Mouse (Mus musculus): ENCODE results near the gene Srgap1. TPM values are rescaled to one million over a fixed set of nuclear protein-coding genes. Genes with fewer than 3 reads are reported as not detected.

The Srgap1 gene
- total RNA-seq, 4 experiments from 2014 or later = 10.9 to 14.3 (median 13.1) TPM

DNA sequence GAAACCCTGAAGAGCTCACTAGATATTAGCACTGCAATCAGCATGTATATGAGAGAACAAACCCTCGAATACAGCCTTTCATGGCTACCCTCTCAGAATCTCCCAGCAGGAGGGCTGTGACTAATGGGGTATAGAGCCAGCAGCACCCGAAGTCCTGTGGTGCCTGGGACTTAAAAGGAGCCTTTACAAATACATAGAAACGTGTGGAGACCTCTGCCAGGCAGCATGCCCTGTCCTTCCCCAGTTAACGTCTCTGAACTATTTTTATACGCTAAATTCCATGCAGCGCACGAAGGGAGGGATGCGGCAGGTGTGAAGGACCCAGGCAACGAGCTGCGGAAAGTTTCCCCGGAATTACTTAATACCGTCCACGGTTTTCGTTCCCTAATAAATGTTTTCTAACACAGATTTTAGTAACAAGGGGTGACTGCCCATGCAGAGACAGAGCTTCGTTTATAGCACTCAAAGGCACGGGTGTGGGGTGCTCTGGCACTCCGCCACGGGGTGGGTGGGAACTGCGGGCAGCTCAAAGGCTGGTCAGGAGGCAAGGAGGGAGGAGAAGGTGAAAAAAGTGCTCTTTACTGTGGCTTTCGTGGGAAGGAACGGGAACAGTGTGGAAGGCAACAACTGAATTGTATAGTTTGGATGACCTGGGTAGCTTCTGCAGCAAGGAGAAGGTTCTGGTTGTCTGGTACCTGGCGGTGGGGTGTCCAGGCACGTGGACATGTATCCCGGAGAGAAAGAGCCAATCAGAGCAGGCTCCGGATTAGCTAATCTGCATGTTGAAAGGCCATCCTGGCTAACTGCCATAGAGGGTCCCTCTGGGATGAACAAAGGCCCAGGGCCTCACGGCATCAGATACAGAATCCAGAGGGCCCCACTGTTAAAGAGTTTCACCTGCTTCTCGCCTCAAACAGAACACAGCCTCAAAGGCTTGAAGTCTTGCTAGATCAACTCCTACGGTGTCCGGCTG, 216.5 kb downstream of the Srgap1 start:
- no peak for DNase-seq (ENCODE audit: low spot score in 2 of 2)

DNA sequence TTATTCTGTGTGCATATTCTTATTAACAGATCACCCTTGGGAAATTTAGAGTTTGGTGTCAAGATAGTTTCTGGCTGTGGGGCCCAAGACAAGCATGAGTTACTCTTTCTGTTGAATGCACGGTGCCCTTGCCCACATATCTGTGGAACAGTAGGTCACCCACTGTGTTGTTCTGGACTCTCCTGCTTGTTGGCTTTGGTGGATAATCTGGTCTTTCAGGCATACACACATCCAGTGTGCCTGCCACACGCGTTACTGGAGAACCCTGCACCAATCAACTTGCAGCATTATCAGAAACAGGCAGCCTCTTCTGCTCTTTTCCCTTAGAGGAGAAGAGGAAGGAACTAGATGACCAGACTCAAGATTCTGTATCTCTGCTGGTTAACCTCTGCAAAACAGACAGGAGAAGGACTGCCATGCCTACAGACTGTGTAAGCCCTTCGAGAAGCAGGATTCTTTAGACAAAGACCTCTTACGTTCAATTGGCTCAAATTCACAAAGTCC, 217.3 kb downstream of the Srgap1 start:
- DNase-seq (ENCODE audit: low spot score in 2 of 2) = no peak

DNA sequence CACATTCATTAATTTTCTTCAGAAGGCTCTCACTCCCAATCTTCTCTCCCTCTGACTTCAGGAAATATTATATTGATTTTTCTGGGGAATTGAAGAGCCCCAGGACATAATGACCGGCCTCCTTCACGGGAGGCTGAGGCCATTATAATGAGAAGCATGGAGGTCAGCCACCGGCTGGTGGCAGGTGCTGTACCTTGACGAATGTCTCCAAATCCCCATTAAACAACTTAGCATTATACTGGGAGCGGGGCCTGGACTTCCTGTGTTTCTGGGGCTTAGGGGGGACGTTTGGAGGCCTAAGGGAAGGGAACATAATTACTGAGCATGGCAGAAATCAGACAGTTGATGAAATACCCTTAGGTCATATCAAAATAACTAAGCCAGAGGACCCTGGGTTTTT, 218.1 kb downstream of the Srgap1 start:
- no peak for DNase-seq (ENCODE audit: low spot score in 2 of 2)

DNA sequence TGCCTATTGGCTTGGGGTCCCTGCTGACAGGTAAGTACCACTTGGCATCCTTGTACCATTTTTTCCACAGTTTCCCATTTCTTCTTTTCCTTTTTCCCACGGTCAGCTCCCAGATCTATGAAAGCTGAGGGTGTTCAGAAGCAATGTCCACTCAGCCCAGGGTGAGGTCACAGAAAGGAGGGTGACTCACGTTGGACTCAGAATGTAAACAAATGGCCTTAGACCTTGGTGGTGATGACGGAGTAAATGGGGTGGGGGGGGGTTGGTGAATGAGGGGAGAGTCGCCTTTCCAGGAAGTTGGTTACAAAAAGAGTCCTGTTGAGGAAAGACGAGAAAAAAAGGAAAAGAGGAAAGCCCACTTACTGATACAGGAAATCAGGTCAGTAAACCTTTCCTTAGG, 224.4 kb downstream of the Srgap1 start:
- no peak for DNase-seq (ENCODE audit: low spot score in 2 of 2)

DNA sequence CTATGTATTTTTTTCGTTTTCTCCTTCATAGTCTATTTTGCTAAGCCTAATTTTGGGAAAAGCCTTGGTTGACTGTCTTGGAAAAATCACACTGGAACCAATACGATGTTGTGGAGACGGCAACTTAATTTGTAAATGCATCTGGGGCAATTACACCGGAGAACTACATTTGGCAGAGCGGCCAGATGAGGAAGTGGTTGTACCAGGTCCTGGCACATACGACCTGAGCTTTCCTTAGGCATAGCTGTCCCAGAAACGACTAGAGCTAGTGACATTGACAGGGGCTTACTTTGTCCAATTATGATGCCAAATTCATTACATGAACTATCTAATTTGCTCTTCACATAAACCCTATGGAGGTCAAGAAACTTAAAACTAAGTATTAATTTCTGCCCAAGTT, 226.3 kb downstream of the Srgap1 start:
- no peak for DNase-seq (ENCODE audit: low spot score in 2 of 2)

DNA sequence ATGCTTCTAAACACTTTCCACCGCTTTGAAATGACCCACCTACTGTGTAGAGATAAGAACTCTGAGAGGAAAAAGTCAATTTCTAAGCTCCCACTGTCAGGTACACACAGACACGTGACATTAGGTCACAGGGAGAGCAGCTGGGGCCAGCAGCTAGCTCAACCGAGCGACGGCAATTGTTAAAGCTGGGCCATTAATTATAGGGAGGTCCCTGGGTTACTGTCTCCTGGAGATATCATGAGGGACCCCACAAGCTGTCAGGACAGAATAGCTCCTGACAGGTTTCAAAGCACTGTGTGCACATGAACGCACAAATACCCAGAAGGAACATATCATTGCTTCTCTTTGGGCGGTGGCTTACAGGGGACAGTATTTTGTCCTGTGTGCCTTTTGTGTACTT, 229.1 kb downstream of the Srgap1 start:
- no peak for DNase-seq (ENCODE audit: low spot score in 2 of 2)

DNA sequence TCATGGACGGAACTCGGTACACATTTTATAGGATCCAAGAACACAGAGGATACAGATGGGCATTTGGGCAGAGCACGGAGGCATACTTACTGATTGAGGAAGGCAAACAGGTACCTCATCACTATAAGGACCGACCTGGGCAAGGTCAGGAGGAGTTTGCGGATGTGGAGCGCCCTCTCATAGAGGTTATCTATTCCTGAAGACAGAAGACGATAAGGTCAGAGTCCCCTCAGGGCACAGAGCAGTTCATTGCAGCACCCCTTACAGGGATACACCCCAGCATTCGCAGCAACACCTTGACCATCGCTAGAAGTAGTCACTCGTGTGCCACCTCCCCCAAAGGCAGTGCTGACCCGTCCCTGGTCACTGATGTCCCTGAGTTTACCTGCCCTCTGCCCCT, 239.3 kb downstream of the Srgap1 start:
- DNase-seq (ENCODE audit: low spot score in 2 of 2) = no peak

DNA sequence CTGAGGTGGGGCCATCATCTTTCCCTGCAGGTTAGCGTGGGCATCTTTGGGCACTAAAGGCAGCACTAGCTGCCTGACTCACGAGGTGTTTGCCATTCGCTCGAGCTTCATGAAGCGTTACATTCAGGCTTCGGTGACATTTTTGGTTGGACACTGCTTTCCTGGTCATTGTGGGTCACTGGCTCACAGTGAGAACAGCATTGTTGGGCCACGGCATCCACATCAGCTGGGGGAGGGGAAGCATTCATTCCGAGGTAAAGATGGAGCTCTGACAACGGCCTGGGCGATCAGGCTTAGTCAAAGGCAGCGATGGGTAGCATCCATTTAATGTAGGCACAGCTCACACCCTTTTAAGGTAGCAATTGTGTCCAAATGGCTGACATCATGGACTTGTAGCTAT, 240.3 kb downstream of the Srgap1 start:
- DNase-seq (ENCODE audit: low spot score in 2 of 2) = no peak

DNA sequence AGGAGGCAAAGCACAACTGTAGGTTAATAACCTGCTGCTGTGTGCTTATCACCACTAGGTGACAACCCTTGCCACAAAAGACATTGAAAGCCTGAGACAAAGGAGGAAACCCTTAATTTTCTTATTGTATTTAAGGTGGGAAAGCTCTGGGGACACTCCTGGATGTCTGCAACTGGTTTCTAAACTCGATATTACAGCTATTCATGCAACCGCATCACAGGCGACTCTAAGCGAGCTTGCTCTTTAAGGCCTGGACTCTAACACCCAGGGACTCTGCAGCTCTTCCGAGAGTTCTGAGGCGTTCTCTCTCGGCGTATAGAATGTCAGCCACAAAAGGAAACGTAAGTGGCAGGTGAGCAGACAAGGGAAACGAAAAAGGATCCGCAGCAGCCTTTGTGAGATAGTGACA, 241.2 kb downstream of the Srgap1 start:
- DNase-seq (ENCODE audit: low spot score in 2 of 2) = no peak

DNA sequence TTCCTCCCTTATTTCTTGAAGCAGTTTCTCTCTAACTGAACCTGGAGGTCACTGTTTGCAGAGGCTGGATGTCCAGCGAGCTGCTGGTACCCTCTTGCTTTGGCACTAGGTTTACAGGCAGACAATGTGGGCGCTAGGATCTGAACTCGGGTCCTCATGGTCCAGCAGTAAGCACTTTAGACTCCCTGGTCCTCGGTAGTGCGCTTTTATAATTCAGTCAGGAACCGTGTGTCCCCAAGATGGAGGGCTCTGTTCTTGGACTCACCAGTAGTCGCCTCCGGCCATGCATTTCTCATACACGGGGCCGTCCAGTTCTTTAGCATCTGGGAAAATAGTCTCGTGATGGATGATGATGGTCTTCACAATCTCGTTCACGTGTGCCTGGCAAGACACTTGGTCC, 242.6 kb downstream of the Srgap1 start:
- DNase-seq (ENCODE audit: low spot score in 2 of 2) = no peak

DNA sequence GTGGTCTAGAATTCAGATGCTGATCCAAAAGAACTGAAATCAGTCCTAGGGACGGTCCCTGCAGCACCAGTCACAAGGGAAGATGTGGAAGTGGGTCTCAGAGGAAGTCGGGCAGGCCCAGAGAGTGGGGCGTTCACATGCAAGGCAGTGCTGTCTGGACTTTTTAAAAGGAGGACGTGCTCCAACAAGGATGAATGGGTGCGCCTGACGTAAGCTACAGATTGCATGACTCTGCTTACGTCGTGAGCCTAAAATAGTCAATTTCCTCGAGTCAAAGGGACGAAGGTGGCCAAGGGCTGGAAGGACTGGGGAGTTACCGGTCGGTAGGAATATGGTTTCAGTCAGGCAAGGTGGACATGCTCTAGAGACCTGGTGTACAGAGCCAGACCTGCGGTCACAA, 247.1 kb downstream of the Srgap1 start:
- DNase-seq (ENCODE audit: low spot score in 2 of 2) = no peak

DNA sequence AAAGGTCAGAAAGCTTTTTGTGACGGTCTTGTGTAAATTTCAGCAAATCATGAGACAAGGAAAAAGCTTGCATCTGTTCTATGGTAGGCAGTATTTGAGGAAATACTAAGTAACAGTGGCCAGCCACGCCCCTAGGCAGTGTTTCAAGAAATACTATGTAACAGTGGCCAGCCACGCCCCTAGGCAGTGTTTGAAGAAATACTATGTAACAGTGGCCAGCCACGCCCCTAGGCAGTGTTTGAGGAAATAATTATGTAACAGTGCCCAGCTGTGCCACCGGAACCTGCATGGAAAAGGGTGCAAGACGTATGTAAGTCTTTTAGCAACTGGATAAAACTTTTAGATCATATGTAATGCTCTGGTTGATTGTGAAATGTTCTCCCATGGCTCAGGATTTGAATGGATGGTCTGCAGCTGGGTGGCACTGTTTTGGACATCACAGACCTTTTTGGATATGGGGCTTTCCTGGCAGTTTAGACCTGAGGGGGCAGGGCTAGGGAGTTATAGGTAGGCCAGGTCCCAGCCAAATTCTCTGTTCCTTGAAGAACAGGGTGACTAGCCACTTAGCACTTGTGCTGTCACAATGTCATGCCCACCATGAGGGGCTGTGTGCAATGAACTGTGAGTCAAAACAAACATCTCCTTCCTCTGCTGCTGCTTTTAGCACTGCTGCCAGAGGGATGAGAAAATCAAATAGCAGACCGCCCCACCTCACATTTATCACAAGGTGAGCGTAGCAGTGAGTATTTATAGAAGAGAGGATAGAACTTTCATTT, 250.9 kb downstream of the Srgap1 start:
- no peak for DNase-seq (ENCODE audit: low spot score in 2 of 2)

DNA sequence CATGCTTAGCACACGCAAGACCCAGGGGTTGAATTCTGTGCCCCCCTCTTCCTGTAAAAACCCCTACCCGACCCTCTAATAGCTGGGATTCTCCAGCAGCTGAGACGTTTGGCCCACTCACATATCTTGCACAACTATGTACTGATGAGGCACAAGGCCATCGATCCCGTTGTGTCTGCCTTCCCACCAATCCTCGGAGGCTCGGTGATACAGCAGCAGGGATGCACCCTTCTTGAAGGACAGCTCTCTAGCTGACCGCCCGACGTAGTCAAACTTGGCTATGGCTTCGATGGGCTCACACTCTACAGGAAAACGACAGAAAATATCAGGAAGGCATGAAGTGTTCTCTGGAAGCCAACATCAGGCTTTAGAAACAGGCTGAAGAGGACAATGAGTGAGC, 252.6 kb downstream of the Srgap1 start:
- no peak for DNase-seq (ENCODE audit: low spot score in 2 of 2)

DNA sequence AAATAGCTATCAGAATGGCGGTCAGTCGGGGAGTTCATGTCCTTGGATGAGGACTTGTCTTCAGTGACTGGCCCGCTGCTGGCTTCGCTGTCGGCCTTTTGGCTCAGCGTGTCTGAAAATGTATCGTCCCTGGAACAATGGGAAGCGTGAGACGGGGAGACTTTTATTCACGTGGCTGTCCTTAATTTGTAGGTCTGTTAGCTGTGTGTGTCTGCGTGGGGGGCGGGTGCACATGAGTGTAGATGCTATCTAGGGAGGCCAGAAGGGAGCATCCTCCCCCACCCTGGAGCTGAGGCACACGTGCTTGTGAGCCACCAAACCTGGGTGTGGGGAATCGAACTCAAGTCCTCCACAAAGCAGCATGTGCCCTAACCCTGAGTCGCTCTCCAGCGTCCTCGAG, 254.5 kb downstream of the Srgap1 start:
- DNase-seq (ENCODE audit: low spot score in 2 of 2) = no peak

DNA sequence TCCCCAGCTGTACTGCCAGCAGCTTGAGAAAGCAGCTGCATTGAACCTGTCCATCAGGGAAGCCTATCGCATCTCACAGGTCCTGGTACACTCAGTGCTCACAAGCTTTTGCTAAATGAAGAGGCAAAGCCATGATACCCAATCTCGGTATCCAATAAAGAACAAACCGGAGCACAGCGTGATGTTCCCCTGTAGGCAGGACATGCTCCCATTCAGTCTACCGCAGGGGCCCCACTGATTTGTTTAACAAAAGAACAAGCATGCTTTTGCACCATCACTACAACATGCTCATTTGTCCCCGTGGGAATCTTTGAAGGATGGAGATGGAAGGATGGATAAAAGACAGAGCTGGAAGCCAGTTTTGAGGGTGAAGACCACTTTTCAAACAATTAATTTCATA, 257.0 kb downstream of the Srgap1 start:
- DNase-seq (ENCODE audit: low spot score in 2 of 2) = no peak

DNA sequence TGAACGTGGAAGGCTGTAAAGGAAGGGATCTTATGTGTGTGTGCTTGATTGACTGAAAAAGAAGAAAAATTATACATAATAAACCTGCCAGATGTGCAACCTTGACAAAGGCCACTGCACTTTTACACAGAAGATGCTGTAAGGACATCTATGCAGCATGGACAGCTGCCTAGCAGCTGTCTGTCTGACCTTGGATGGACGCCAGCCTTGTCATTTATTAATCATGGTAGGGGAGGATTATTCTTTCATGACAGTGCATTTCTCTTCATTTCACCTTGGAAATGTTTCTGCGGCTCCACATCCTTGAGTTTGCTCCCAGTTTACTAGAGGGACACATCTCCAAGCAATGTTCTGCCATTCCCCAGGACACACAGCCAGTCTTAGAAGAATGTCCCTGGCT, 258.6 kb downstream of the Srgap1 start:
- no peak for DNase-seq (ENCODE audit: low spot score in 2 of 2)

DNA sequence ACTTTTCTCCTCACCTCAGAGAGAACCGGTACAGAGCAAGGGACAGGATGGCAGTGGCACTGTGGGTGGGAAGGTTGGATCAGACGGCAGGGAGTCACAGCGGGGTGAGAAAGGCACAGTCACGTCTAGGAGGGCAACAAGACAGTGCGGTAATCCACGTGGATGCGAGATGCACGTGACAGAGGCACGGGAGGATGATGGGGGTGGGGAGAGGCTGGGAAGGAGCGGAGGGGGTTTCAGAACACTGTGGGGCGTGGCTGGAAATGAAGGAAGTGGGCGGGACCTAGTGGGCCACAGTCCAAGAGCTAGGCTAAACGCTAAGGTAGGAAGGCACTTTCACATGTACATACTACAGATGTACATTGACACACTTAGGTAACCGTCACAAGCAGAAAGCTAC, 266.0 kb downstream of the Srgap1 start:
- DNase-seq (ENCODE audit: low spot score in 2 of 2) = no peak

DNA sequence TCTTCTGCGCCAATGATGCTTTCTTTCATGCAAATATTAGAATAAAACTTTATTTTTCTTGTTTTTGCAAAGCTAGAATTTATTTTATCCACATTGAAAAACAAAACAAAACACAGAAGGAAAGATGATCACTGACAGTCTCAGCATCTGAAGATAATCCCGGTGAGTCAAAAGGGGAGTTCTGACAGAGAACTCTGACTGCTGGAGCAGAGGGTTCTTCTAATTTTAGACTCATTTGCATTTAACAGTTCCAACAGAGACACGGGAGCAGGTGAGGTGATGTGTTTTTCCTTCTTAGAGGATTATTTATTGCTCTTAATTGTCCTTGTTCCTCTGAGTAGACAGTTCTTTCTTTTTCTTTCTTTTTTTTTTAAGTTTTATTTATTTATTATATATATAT, 271.1 kb downstream of the Srgap1 start:
- no peak for DNase-seq (ENCODE audit: low spot score in 2 of 2)

DNA sequence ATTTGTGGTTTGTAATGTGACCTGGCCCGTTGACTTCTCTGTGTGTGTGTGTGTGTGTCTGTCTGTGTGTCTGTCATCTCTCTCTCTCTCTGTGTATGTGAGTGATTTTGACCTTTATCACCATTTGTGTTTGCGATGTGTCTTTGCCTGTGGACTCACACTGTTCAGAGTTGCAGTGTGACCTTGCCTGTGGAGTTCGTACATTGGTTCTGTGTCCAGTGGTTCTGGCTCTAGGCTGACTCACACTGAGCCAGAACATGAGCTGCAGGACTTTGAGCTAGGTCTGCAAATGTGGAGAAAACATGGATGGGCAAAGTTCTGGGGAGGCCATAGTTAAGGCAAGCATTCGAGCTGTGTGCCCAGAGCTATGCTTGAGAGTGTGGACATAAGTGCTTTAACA, 273.3 kb downstream of the Srgap1 start:
- DNase-seq (ENCODE audit: low spot score in 2 of 2) = no peak

DNA sequence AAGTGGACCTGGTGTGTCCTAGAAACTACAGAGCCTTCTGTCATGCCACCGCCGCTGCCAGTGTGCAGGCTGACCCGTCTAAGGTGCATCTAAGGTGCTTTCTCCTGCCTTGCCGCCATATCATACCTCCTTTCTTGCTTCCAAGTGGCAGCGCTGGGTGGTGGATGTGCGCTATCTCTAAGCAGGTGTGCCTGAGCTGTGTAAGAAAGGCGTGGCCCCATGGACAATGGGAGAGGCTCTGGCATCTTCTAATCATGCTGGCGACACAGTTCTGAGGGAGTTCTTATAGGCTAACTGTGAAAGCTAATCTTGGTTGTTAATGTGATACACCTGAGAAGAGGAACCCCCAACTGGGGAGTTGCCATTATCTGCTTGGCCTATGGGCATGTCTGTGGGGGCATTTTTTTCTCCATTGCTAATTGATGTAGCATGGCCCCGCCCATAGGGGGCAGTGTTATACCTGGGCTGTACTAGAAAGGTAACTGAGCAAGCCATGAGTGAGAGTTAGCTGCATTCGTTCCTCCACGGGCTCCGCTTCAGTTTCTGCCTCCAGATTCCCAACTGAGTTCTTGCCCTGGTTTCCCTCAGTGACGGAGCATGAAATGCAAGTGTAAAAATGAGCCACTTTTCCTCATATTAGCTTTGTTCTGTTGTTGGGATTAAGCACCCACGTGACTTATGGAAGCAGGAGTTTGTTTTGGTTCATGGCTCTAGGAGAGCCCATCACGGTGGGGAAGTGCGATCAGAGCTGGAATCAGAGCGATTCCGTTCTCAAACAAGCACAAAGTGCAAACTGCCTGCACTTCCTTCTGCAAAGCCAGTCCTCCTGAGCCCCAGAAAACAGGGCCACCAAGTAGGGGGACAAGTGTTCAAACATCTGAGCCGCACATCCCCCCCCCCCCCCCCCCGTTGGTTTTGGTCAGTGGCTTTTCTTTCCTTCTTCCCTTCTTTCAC, 276.2 kb downstream of the Srgap1 start:
- DNase-seq (ENCODE audit: low spot score in 2 of 2) = no peak

DNA sequence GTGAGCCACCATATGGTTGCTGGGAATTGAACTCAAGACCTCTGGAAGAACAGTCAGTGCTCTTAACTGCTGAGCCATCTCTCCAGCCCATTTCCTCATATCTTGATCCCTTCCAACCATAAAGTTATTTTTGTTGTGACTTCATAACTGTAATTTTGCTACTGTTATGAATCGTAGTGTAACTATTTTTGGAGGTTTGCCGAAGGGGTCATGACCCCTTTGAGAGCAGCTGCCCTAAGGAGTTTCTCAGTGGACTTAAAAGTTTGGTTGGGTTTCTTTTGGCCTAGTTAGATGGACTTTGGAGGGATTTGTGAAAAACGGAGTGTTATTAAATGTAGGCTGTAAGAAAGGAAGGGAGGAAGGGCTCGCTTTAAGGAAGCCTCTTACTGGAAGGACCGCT, 277.4 kb downstream of the Srgap1 start:
- DNase-seq (ENCODE audit: low spot score in 2 of 2) = no peak

Data from left cerebral cortex, adult 8-10 months (tissue).